Mouse (Mus musculus) bone marrow macrophage, adult 2 months (primary cell): Measurements from ENCODE around the gene Gm49388.

Experiments
- CTCF ChIP-seq: IDR thresholded peaks from 2 replicates; pipeline ENCODE4 v1.5.1; 2012; ENCODE audit warnings: low read depth, mild to moderate bottlenecking, low read length, moderate library complexity
- POLR2A ChIP-seq: IDR thresholded peaks from 2 replicates; pipeline ENCODE4 v1.6.1; 2012; ENCODE audit warnings: mild to moderate bottlenecking, low read depth, low read length, borderline replicate concordance

- TF ChIP-seq CTCF (no peak), POLR2A (no peak)
Observed at GRCm38 (mm10) chr7:127840886-127841285, 55.5 kb downstream of the Gm49388 start.
